Mouse (Mus musculus) liver, embryonic 14.5 days (tissue): Measurements from ENCODE around the gene Krtap10-10. TPM values are rescaled to one million over a fixed set of nuclear protein-coding genes. Genes with fewer than 3 reads are reported as not detected.
A peak's percentile ranks its signal among the peaks of the same experiment; 100 is the strongest.

Experiments used
- ATAC-seq: fragments of 200-750 bp; cut with Nextera tagmentation; 2 replicates; pipeline ENCODE4 v1.8.0; 2017; ENCODE audit warnings: moderate number of reproducible peaks, mild to moderate bottlenecking, moderate library complexity; ENCODE audit not compliant: insufficient read depth
- DNase-seq, 3 experiments: peaks; one replicate each; pipeline ENCODE4 v3.0.0-alpha.2; 2012 to 2013; ENCODE audit warnings: low read depth in 3 of 3, low spot score in 3 of 3
- H3K27ac ChIP-seq: fragments of 300-500 bp; sonication (generic); 2 replicates; pipeline ENCODE4 v1.5.1; 2014; ENCODE audit warnings: moderate library complexity, mild to moderate bottlenecking, control low read depth, inconsistent platforms
- H3K27me3 ChIP-seq: fragments of 300-500 bp; sonication (generic); 2 replicates; pipeline ENCODE4 v1.6.1; 2014; ENCODE audit warnings: mild to moderate bottlenecking, low read length, moderate library complexity; ENCODE audit not compliant: control insufficient read depth, insufficient read depth
- H3K36me3 ChIP-seq: fragments of 300-500 bp; sonication (generic); replicated peaks from 2 replicates; pipeline ENCODE4 v1.6.1; 2014; ENCODE audit warnings: low read depth; ENCODE audit not compliant: control insufficient read depth, insufficient read depth
- H3K4me1 ChIP-seq, 2 experiments: fragments of 200-500 bp in 1 of 2; fragments of 300-500 bp in 1 of 2; sonication (generic) in 1 of 2; replicated peaks; 2 replicates each; pipeline ENCODE4 v1.6.1; 2012 to 2014; ENCODE audit warnings: antibody characterized with exemption in 1 of 2, inconsistent platforms in 1 of 2, low read length in 1 of 2; ENCODE audit not compliant: control insufficient read depth in 2 of 2, insufficient read depth in 2 of 2
- H3K4me2 ChIP-seq: fragments of 300-500 bp; sonication (generic); 2 replicates; pipeline ENCODE4 v1.6.1; 2014; ENCODE audit warnings: low read depth, mild to moderate bottlenecking, control low read depth, moderate library complexity
- H3K4me3 ChIP-seq, 2 experiments: fragments of 200-500 bp in 1 of 2; fragments of 300-500 bp in 1 of 2; sonication (generic) in 1 of 2; 2 replicates each; pipeline ENCODE4 v1.5.1; 2012 to 2014; ENCODE audit warnings: low read depth in 2 of 2, low read length in 2 of 2, mild to moderate bottlenecking in 2 of 2, control low read depth in 1 of 2, inconsistent platforms in 1 of 2, moderate library complexity in 1 of 2; ENCODE audit not compliant: insufficient read depth in 1 of 2
- H3K9ac ChIP-seq: fragments of 300-500 bp; sonication (generic); replicated peaks from 2 replicates; pipeline ENCODE4 v1.6.1; 2014; ENCODE audit warnings: mild to moderate bottlenecking, control low read depth, moderate library complexity
- H3K9me3 ChIP-seq: fragments of 300-500 bp; sonication (generic); 2 replicates; pipeline ENCODE4 v1.6.1; 2016; ENCODE audit warnings: low read length, mixed read lengths; ENCODE audit not compliant: control insufficient read depth
- CTCF ChIP-seq: IDR thresholded peaks from 2 replicates; pipeline ENCODE4 v1.5.1; 2016; ENCODE audit warnings: antibody characterized with exemption, low read depth, control low read depth
- EP300 ChIP-seq: IDR thresholded peaks from 2 replicates; pipeline ENCODE4 v1.6.1; 2016; ENCODE audit warnings: antibody characterized with exemption, low read depth
- WGBS: fragments of 180-500 bp; shearing (Covaris S2); extraction: QIAGEN DNeasy Blood & Tissue Kit; methylation state at CpG from one replicate; pipeline ENCODE4 v1.1.7; 2014; ENCODE audit not compliant: insufficient replicate concordance; 5-methylcytosine and 5-hydroxymethylcytosine counted together
- polyA plus RNA-seq, 2 experiments: library from polyadenylated mRNA; depleted of rRNA in 1 of 2; stranded (reverse) in 1 of 2; unstranded in 1 of 2; fragments of >200 nt; fragmentation: Nextera tagmentation in 1 of 2; extraction: Ambion mirVana in 1 of 2; gene quantifications; 2 replicates each; pipeline versions ENCODE4 v1.2.1 to v1.2.3; 2012 to 2014

The Krtap10-10 gene
- polyA plus RNA-seq, 2 experiments = not detected

DNA sequence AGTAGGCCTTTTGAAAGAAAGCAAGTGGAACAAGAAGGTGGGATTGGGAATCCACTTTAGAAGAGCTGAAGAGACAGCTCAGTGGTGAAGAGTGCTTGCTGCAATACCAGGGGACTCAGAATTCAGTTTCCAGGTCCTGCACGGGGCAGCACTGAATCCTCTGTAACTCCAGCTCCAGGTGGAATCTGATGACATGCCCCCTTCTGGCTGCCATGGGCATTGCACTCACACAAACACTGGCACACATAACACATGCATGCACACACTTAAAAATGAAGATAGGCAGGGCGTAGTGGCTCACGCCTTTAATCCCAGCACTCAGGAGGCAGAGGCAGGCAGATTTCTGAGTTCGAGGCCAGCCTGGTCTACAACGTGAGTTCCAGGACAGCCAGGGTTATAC is 46.8 kb downstream of the Krtap10-10 start:
- DNase-seq = no peak
- no peaks in the 10 kb centered on the region for H3K27me3 ChIP-seq
- no peak for TF ChIP-seq EP300
- TF ChIP-seq CTCF = peak; percentile 50; the same call in 1 of the 2 replicates
- H3K27ac ChIP-seq = no peak overlapping the region
- H3K36me3 ChIP-seq = no peaks in the 10 kb centered on the region
- no peak overlapping the region for H3K4me2 ChIP-seq
- 68% methylated on average over 5 of the region's 5 CpGs for WGBS
- no peaks in the 10 kb centered on the region for H3K4me1 ChIP-seq
- no peak overlapping the region for H3K4me3 ChIP-seq
- no peak for ATAC-seq
- no peak overlapping the region for H3K9ac ChIP-seq
- no peaks in the 10 kb centered on the region for H3K9me3 ChIP-seq

DNA sequence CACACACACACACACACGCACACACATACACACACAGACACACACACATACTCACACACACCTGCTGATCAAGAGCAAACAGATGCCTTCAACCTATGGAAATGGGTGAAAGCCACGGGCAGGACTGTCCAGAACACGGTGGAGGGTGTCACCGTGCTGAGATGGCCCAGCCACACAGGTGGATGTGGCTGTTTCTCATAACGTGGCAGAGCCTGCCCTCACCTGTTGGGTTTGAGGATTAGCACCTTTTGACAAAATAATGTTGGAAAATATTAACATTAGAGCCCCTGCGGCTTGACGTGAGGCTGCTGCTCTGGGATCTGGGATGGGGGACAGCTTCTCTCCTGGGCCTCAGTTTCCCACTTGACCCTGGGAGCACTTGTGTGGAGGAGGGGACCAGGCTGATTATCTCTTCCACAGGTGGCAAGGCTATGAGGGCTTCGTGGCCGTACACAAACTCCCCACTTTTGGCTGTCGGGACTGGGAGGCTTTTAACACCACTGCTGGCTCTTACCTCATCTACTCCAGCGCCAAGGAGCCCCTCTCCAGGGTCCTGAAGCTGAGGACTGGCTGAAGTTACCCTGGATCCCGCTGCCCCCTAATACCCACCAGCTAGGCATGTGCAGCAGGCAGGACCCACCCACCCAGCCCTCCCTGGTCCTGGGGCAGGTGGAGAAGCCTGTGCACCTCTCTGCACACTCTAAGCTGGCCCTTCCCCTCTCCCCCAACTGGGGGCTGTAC is 50.4 kb downstream of the Krtap10-10 start:
- DNase-seq = no peak
- Histone ChIP-seq H3K27me3 (no peaks in the 10 kb centered on the region), H3K4me3 (no peak overlapping the region), H3K4me1 (no peaks in the 10 kb centered on the region), H3K9me3 (no peaks in the 10 kb centered on the region), H3K27ac (no peak overlapping the region), H3K4me2 (no peak overlapping the region), H3K9ac (no peak overlapping the region), H3K36me3 (no peaks in the 10 kb centered on the region)
- WGBS = 35% methylated on average over 12 of the region's 12 CpGs
- no peak for TF ChIP-seq EP300
- 0 out of 2 replicates have a peak, but pooled peaks have one; percentile 12 for TF ChIP-seq CTCF
- no peak for ATAC-seq

Other genes with a start within 250 kb of the Krtap10-10 start
Only the 30 nearest of the 33 such genes appear.
- gene Ube2g2, start 213.7 kb upstream of the Krtap10-10 start, polyA plus RNA-seq (2012; rRNA removed) = 19.3 TPM in 2 replicates
- gene Ube2g2, start 213.7 kb upstream of the Krtap10-10 start, polyA plus RNA-seq (2014; fragmentation: Nextera tagmentation; extraction: Ambion mirVana) = 25.3 and 27.1 TPM in 2 replicates
- gene Tspear, start 149.4 kb upstream of the Krtap10-10 start, polyA plus RNA-seq (2012; rRNA removed) = 0.03 TPM in 1 of 2 replicates, not detected in the other
- not detected in 2 replicates for gene Tspear, start 149.4 kb upstream of the Krtap10-10 start, polyA plus RNA-seq (2014; fragmentation: Nextera tagmentation; extraction: Ambion mirVana)
- gene Gm19402, start 145.2 kb upstream of the Krtap10-10 start, polyA plus RNA-seq (2012; rRNA removed) = not detected in 2 replicates
- not detected in 2 replicates for gene Gm19402, start 145.2 kb upstream of the Krtap10-10 start, polyA plus RNA-seq (2014; fragmentation: Nextera tagmentation; extraction: Ambion mirVana)
- not detected in 2 replicates for gene Gm9508, start 138.7 kb upstream of the Krtap10-10 start, polyA plus RNA-seq (2012; rRNA removed)
- gene Gm9508, start 138.7 kb upstream of the Krtap10-10 start, polyA plus RNA-seq (2014; fragmentation: Nextera tagmentation; extraction: Ambion mirVana) = not detected in 2 replicates
- not detected in 2 replicates for gene Gm10272, start 129.3 kb upstream of the Krtap10-10 start, polyA plus RNA-seq (2012; rRNA removed)
- gene Gm10272, start 129.3 kb upstream of the Krtap10-10 start, polyA plus RNA-seq (2014; fragmentation: Nextera tagmentation; extraction: Ambion mirVana) = not detected in 2 replicates
- not detected in 2 replicates for gene Gm10024, start 124.5 kb upstream of the Krtap10-10 start, polyA plus RNA-seq (2012; rRNA removed)
- not detected in 2 replicates for gene Gm10024, start 124.5 kb upstream of the Krtap10-10 start, polyA plus RNA-seq (2014; fragmentation: Nextera tagmentation; extraction: Ambion mirVana)
- not detected in 2 replicates for gene Gm10142, start 120.1 kb upstream of the Krtap10-10 start, polyA plus RNA-seq (2012; rRNA removed)
- gene Gm10142, start 120.1 kb upstream of the Krtap10-10 start, polyA plus RNA-seq (2014; fragmentation: Nextera tagmentation; extraction: Ambion mirVana) = not detected in 2 replicates
- gene Krtap12-1, start 115.3 kb upstream of the Krtap10-10 start, polyA plus RNA-seq (2012; rRNA removed) = not detected in 2 replicates
- not detected in 2 replicates for gene Krtap12-1, start 115.3 kb upstream of the Krtap10-10 start, polyA plus RNA-seq (2014; fragmentation: Nextera tagmentation; extraction: Ambion mirVana)
- not detected in 2 replicates for gene Gm10100, start 109.5 kb upstream of the Krtap10-10 start, polyA plus RNA-seq (2012; rRNA removed)
- not detected in 2 replicates for gene Gm10100, start 109.5 kb upstream of the Krtap10-10 start, polyA plus RNA-seq (2014; fragmentation: Nextera tagmentation; extraction: Ambion mirVana)
- gene Gm18596, start 93.3 kb upstream of the Krtap10-10 start, polyA plus RNA-seq (2012; rRNA removed) = not detected in 2 replicates
- gene Gm18596, start 93.3 kb upstream of the Krtap10-10 start, polyA plus RNA-seq (2014; fragmentation: Nextera tagmentation; extraction: Ambion mirVana) = not detected in 2 replicates
- not detected in 2 replicates for gene Gm9736, start 84.6 kb upstream of the Krtap10-10 start, polyA plus RNA-seq (2012; rRNA removed)
- gene Gm9736, start 84.6 kb upstream of the Krtap10-10 start, polyA plus RNA-seq (2014; fragmentation: Nextera tagmentation; extraction: Ambion mirVana) = not detected in 2 replicates
- not detected in 2 replicates for gene Gm3233, start 76.3 kb upstream of the Krtap10-10 start, polyA plus RNA-seq (2012; rRNA removed)
- not detected in 2 replicates for gene Gm3233, start 76.3 kb upstream of the Krtap10-10 start, polyA plus RNA-seq (2014; fragmentation: Nextera tagmentation; extraction: Ambion mirVana)
- not detected in 2 replicates for gene Gm3238, start 64.6 kb upstream of the Krtap10-10 start, polyA plus RNA-seq (2012; rRNA removed)
- gene Gm3238, start 64.6 kb upstream of the Krtap10-10 start, polyA plus RNA-seq (2014; fragmentation: Nextera tagmentation; extraction: Ambion mirVana) = not detected in 2 replicates
- not detected in 2 replicates for gene Gm7138, start 59.0 kb upstream of the Krtap10-10 start, polyA plus RNA-seq (2012; rRNA removed)
- not detected in 2 replicates for gene Gm7138, start 59.0 kb upstream of the Krtap10-10 start, polyA plus RNA-seq (2014; fragmentation: Nextera tagmentation; extraction: Ambion mirVana)
- gene Gm3250, start 53.4 kb upstream of the Krtap10-10 start, polyA plus RNA-seq (2012; rRNA removed) = not detected in 2 replicates
- gene Gm3250, start 53.4 kb upstream of the Krtap10-10 start, polyA plus RNA-seq (2014; fragmentation: Nextera tagmentation; extraction: Ambion mirVana) = not detected in 2 replicates
- not detected in 2 replicates for gene Gm7137, start 47.7 kb upstream of the Krtap10-10 start, polyA plus RNA-seq (2012; rRNA removed)
- not detected in 2 replicates for gene Gm7137, start 47.7 kb upstream of the Krtap10-10 start, polyA plus RNA-seq (2014; fragmentation: Nextera tagmentation; extraction: Ambion mirVana)
- gene Gm9639, start 40.9 kb upstream of the Krtap10-10 start, polyA plus RNA-seq (2012; rRNA removed) = not detected in 2 replicates
- not detected in 2 replicates for gene Gm9639, start 40.9 kb upstream of the Krtap10-10 start, polyA plus RNA-seq (2014; fragmentation: Nextera tagmentation; extraction: Ambion mirVana)
- gene Gm19668, start 36.8 kb upstream of the Krtap10-10 start, polyA plus RNA-seq (2012; rRNA removed) = not detected in 2 replicates
- gene Gm19668, start 36.8 kb upstream of the Krtap10-10 start, polyA plus RNA-seq (2014; fragmentation: Nextera tagmentation; extraction: Ambion mirVana) = not detected in 2 replicates
- gene Gm9507, start 24.1 kb upstream of the Krtap10-10 start, polyA plus RNA-seq (2012; rRNA removed) = not detected in 2 replicates
- not detected in 2 replicates for gene Gm9507, start 24.1 kb upstream of the Krtap10-10 start, polyA plus RNA-seq (2014; fragmentation: Nextera tagmentation; extraction: Ambion mirVana)
- not detected in 2 replicates for gene Gm2696, start 21.3 kb upstream of the Krtap10-10 start, polyA plus RNA-seq (2012; rRNA removed)
- gene Gm2696, start 21.3 kb upstream of the Krtap10-10 start, polyA plus RNA-seq (2014; fragmentation: Nextera tagmentation; extraction: Ambion mirVana) = not detected in 2 replicates
- gene Krtap10-4, start 8.9 kb upstream of the Krtap10-10 start, polyA plus RNA-seq (2012; rRNA removed) = not detected in 2 replicates
- not detected in 2 replicates for gene Krtap10-4, start 8.9 kb upstream of the Krtap10-10 start, polyA plus RNA-seq (2014; fragmentation: Nextera tagmentation; extraction: Ambion mirVana)
- not detected in 2 replicates for gene Gm36176, start 10.9 kb downstream of the Krtap10-10 start, polyA plus RNA-seq (2012; rRNA removed)
- gene Gm36176, start 10.9 kb downstream of the Krtap10-10 start, polyA plus RNA-seq (2014; fragmentation: Nextera tagmentation; extraction: Ambion mirVana) = not detected in 2 replicates
- gene Gm10318, start 16.9 kb downstream of the Krtap10-10 start, polyA plus RNA-seq (2012; rRNA removed) = not detected in 2 replicates
- not detected in 2 replicates for gene Gm10318, start 16.9 kb downstream of the Krtap10-10 start, polyA plus RNA-seq (2014; fragmentation: Nextera tagmentation; extraction: Ambion mirVana)
- not detected in 2 replicates for gene Gm3285, start 26.0 kb downstream of the Krtap10-10 start, polyA plus RNA-seq (2012; rRNA removed)
- not detected in 2 replicates for gene Gm3285, start 26.0 kb downstream of the Krtap10-10 start, polyA plus RNA-seq (2014; fragmentation: Nextera tagmentation; extraction: Ambion mirVana)
- 6.7 and 8.4 TPM in 2 replicates for gene Lrrc3, start 66.6 kb downstream of the Krtap10-10 start, polyA plus RNA-seq (2012; rRNA removed)
- 8.0 and 8.9 TPM in 2 replicates for gene Lrrc3, start 66.6 kb downstream of the Krtap10-10 start, polyA plus RNA-seq (2014; fragmentation: Nextera tagmentation; extraction: Ambion mirVana)
- 1.1 TPM in 2 replicates for gene Trpm2, start 134.6 kb downstream of the Krtap10-10 start, polyA plus RNA-seq (2012; rRNA removed)
- 1.4 and 1.5 TPM in 2 replicates for gene Trpm2, start 134.6 kb downstream of the Krtap10-10 start, polyA plus RNA-seq (2014; fragmentation: Nextera tagmentation; extraction: Ambion mirVana)
- gene 1810043G02Rik, start 142.6 kb downstream of the Krtap10-10 start, polyA plus RNA-seq (2012; rRNA removed) = 4.5 and 4.7 TPM in 2 replicates
- 4.2 and 4.5 TPM in 2 replicates for gene 1810043G02Rik, start 142.6 kb downstream of the Krtap10-10 start, polyA plus RNA-seq (2014; fragmentation: Nextera tagmentation; extraction: Ambion mirVana)
- gene Pfkl, start 174.1 kb downstream of the Krtap10-10 start, polyA plus RNA-seq (2012; rRNA removed) = 41.7 and 46.7 TPM in 2 replicates
- 63.1 and 66.8 TPM in 2 replicates for gene Pfkl, start 174.1 kb downstream of the Krtap10-10 start, polyA plus RNA-seq (2014; fragmentation: Nextera tagmentation; extraction: Ambion mirVana)
- gene Dnmt3l, start 206.0 kb downstream of the Krtap10-10 start, polyA plus RNA-seq (2012; rRNA removed) = 0.08 TPM in 1 of 2 replicates, not detected in the other
- gene Dnmt3l, start 206.0 kb downstream of the Krtap10-10 start, polyA plus RNA-seq (2014; fragmentation: Nextera tagmentation; extraction: Ambion mirVana) = not detected in 2 replicates
- gene Aire, start 207.7 kb downstream of the Krtap10-10 start, polyA plus RNA-seq (2012; rRNA removed) = not detected in 2 replicates
- not detected in 2 replicates for gene Aire, start 207.7 kb downstream of the Krtap10-10 start, polyA plus RNA-seq (2014; fragmentation: Nextera tagmentation; extraction: Ambion mirVana)